Mouse (Mus musculus) gastrocnemius, adult 8-10 months (tissue): ENCODE measurements around the gene Six3. TPM values are rescaled to one million over a fixed set of nuclear protein-coding genes. Genes with fewer than 3 reads are reported as not detected.

Experiments used
- DNase-seq, 2 experiments: peaks; one replicate each; pipeline ENCODE4 v3.0.0; 2022; ENCODE audit warnings: low spot score in 2 of 2
- total RNA-seq, 4 experiments: library from RNA; stranded (reverse); gene quantifications; 2 replicates each; pipeline ENCODE4 v1.2.4; 2022

Six3 gene
- not detected for total RNA-seq

DNA sequence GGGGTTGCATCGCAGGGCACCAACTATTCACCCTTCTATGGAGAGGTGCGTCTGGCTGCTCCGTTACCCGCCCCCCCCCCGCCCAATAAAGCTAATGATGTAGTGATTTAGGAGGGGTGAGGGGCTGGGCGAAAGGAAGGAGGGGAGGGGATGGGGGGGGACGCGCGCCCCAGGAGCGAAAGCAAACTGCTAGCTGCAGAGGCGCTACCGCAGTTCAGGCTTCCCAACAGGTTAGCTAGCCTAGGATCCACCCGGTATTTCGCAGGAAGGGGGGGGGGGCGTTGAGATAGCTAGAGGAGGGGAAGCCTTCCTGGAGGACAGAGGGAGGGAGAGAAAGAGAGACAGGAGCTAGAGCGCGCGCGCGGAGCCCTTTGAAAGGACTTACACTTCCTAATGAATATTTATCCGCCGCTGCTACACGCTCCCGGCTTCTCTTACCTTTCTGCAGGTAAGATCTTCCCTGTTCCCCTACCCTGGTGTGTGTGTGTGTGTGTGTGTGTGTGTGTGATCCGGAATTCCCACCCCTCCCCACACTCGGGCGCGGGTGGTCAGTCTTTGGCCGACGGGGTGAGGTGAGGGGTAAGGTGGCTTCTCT lies at the start of gene Six3:
Six3 (plus strand) TSS at position 343 of the 595 bp plus-strand sequence.
- no peak for DNase-seq

DNA sequence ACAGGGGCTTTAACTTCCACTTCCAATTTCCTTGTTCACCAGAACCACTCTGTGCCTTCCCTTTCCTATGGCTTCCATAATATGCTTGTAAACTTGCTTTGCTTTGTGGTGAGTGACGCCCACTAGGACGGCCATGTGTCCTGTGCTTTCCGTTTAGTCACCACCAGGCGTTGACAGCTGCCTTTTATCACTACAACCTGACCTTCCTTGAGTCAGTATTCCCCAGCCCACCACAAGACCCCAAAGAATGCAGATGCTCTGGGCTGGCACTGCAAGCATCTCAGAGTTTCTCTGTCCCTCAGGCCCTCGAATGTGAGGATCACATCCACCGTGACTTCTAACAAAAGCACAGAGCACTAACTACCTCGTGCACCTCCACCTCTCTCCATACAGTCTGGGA lies 49.3 kb upstream of the Six3 start:
- no peak for DNase-seq

DNA sequence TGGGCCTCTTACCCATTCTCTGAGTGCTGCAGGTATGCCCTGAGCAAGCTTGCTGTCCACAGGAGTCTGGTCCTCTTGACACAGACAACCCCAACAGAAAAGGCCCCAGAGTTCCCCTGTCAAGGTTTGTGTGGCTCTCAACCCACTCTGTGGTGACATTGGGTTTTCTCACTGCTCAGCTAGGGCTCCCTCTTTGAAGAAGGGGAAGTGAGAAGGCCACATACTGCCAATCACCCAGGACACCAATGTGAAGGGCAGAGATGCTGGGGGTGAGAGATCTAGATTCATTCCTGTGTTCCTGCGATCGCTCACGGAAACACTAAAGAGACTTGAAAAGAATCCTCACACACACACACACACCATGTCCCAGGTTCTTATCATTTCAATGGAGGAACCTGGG lies 39.4 kb upstream of the Six3 start:
- no peak for DNase-seq

DNA sequence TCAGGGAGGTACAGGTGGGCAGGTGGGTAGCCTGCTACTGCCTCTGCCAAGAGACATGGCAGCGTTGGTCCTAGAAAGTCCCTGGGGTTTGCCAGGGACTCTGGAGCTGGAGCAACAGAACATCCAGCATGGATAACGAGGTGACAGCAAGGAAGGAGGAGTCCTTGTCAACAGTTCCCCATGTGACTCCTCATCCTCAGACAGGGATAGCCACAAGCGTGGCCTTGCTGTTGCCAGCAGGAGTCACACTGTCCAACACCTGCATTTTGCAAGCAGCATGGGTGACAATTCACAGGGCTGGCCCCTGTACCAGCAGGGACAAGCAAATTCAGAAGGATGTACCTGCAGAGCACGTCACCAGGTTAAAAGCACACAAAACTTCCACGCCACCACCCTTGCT lies 35.1 kb upstream of the Six3 start:
- DNase-seq: no peak

DNA sequence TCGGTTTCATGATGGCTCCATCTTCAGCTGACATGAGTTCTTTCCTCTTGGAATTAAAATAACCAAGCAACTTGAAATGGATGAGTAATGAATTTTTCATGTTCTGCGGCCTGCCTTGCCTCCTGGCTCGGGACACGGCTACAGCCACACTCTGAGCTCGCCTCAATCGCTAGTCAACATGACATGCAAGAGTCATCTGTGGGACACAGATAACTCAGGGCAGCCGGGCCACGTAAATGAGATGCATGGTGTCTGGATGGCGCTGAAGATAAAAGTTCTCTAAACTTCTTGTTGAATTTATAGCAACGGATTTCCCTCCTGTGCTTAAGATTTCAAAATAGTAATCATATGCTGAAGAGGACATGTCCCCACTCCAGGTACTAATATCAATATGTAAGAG lies 34.1 kb upstream of the Six3 start:
- no peak for DNase-seq

DNA sequence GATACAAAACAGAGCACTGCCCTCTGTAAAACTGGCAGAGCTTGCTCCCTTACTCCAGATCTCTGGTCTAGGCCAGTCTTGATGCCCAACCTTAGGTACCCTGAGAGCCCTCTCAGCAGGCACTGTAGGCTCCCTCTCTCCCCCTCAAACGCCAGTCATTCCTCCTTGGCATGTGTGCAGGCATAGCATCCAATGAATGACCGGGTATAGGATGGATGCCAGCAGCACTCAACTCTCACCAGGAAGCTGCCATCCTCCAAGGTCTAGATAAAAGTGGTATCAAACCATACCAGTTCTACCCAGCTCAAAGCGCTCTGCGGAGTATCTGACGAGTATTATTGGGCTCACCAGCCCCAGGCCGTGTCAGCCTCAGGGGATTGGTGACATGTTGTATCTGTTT lies 33.2 kb upstream of the Six3 start:
- no peak for DNase-seq

DNA sequence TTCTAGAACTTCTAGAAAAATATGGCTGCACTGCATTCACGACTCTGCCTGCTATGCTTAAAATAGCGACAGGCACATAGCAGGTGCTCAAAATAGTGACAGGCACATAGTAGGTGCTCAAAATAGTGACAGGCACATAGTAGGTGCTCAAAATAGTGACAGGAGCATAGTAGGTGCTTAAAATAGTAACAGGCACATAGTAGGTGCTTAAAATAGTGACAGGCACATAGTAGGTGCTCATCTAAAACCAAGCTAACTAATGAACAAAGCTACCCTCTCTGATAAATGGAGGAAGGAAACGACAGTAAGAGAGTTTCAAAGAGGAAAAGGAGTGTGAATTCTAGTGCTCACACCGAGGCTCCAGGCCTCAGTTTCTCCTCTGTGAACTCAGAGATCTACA lies 29.2 kb upstream of the Six3 start:
- no peak for DNase-seq

DNA sequence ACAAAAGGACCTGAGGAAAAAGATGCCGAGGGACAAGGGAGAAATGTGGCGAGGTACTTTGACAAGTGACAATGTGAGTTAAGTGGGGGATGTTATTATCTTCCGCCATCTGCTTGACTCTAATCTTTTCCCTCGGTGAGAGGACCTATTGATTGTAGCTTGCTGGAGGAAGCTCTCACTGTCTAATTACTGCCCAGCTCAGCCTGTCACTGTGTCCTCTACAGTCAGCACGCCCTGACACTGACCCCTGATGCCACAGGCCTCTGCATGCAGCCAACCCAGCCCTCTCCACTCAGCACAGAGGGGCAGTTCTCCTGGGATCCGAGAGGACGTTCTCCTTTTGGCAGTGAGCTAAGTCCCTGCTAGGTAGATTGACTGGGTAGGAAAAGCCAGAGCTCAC lies 28.8 kb upstream of the Six3 start:
- no peak for DNase-seq

DNA sequence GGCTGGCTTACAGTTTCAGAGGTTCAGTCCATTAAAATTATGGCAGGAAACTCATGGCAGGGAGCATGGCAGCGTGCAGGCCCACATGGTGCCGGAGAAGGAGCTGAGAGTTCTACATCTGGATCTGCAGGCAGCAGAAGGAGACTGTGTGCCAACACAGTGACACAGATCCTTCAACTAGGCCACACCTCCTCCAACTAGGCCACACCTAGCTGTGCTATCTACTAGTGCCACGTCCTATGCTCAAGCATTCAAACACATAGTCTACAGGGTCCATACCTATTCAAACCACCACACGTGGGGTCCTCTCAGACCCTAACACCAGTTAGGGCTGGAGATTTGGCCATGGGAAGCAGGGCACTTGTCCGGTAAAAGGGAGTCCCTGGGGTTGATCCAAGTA lies 27.6 kb upstream of the Six3 start:
- DNase-seq: no peak

DNA sequence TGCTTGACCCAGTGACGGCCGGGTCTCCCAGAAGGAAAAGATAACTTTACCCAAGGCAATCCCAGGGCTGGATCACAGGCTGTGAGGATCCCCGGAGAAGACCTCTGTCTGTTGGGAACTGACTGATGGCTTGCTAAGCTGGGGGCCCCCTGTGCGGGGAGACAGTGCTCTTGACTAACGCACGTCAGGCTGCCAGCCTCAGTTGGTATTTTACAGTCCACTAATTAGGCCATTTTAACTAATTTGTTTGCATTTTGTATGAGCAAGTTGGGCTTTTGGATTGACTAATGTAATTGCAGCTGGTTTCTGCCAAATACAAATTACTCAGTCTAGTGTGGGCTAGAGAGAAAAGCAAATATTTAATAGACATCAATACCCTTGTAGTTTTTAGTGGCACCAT lies 21.4 kb upstream of the Six3 start:
- no peak for DNase-seq

DNA sequence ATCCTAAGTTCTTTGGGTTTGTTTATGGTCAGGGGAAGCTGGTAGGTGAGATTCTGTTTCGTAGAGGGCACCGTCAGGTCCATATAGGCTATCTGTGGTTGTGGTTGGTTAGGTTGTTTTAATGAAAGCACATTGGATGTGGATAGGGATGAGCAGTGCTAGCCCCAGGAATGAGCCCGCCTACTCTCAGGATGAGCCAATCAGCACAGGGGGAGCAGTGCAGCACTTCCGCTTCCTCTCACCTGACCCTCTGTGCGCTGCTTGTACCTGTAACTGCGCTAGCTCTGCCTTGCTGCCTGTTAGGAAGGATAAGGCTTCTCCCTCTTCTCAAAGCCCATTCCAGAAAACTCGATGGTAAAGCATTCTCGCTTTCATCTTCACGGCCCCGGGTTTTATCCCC lies 17.6 kb upstream of the Six3 start:
- no peak for DNase-seq

DNA sequence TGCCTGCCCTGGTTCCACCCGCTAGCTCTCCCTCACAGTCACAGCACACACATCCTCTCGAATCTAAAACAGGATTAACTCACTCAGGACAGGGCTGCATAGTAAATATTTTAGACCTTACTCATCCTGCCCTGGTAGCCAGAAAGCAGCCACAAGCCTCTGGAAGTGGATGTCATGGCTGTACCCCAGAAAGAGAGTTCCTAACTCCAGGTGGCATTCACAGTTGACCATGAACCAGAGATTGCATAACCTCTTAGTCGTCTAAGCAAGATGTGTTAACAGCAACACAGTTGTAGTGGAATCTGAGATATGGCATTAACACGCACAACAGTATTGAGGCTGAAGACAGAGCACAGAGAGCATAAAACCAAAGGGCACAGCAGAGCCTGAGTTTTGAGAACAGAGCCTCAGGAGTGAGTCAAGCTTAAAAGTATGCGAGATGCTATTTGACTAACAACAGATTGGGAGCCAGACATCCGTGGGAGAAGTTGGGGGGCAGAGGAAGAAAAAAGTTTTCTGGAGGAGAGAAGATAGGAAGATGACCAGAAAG lies 17.0 kb upstream of the Six3 start:
- DNase-seq: no peak

DNA sequence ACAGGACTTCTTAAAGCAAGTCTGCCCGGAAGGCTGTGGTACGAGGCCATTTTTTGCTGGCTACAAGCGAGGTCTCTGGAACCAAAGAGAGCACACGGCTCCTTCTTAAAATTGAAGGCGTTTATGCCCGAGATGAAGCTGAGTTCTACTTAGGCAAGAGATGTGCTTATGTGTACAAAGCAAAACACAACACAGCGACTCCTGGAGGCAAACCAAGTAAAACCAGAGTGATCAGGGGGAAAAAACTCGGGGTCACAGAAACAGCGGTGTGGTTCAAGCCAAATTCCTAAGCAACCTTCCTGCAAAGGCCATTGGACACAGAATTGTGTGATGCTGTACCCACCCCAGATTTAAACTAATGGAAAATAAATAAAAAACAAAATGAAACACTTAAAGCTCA lies 13.9 kb upstream of the Six3 start:
- DNase-seq: no peak

DNA sequence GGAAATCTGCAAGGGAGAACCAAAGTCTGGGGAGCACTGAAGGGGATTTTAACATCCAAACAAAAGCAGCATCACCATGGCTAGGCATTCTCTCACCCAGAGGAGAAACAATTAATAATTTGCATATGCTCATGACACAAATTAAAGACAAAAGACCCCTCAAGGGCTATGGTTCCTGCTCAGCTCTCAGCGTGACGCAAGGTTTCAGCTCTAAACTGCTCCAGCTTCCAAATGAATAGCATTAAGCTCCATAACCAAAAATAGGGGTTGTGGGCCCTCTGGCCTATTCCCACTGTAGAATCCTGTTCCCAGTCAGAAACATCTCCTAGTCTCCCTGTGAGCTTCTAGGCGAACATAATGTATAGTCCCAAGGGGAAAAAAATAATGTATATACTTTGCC lies 6.9 kb upstream of the Six3 start:
- DNase-seq: no peak

DNA sequence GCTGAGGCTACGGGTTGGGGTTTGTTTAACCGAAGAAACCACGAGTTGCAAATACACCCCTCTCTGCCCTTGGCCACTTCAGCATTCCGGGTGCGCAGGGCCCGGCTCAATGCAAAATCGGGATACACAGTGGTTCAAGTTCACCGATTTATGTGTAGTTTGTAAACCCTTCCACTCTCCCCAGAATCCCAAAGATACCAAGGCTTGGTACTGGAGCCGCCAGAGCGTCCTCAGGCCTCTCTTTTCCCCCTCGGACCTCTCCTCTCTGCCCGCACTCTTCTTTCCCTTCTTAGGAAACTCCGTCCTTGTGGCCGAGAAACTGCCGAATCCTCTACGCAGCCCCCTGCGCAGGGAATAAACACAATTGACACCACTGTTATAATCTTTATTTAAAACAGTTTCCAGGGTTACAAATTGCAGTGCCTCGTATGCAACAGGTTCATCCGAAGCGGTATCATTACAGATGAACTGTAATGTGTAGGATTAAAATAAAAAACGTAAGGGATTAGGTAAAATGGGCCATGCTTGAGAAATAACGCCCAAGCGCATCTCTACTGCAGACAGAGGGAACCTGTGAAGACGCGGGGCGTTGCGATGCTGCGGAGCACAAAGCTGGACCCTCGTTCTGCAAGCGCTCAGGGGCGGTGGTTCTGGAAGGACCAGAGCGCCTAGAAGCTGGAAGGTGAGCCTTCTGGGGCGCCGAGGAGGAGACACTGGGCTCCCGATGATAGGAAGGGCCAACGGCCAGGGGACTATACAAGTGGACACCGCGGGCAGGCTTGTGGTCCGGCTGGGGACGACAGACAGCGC lies 5.6 kb upstream of the Six3 start:
- DNase-seq: no peak

DNA sequence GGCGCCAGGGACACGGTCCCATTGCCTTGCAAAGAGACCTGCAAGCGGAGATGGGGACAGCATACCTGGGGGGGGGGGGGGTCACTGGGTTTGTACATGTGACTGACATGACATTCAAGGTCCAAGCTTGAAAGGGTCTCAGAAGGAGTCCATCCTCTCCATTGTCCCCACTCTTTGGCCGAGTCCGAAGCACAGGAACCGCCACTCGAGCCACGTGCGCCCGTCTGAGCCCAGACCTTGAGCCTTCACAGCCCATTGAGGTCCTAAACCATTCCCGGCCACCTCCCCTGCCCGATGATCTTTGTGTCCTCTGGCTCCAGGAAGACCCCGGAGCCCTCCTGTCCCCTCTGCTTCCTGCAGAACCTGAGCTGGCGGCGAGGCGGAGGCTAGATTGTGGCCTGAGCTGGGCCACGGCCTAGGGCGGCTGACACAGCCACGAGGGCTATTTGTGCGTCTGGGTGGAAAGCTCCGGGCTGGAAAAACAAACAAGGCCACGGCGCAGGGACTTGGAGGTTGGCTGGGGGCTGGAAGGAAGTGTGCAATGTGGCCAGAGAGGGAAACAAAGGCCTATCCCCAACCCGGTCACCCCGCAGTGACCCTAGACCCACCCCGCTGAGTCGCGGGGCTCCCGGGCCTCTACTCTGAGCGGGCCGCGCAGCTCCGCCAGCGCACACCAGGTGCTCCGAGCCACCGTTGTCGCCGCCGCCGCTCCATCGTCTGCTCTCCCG lies 4.9 kb upstream of the Six3 start:
- DNase-seq: no peak

DNA sequence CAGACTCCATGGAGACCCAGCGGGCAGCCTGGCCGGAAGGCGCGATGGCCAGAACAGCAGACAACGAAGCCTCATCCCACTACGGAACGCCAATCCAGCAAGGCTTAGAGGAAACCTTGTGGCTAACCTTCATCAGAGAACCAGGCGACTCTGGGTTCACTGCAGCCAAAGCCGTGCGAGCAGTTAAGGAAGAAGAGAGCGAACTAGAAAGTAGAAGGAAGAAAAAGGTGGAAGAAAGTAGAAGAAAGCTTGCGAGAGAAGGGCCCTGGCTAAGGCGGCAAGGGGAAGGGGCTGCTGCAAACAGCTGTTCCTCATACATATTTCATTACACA lies 4.3 kb upstream of the Six3 start:
- DNase-seq: no peak

DNA sequence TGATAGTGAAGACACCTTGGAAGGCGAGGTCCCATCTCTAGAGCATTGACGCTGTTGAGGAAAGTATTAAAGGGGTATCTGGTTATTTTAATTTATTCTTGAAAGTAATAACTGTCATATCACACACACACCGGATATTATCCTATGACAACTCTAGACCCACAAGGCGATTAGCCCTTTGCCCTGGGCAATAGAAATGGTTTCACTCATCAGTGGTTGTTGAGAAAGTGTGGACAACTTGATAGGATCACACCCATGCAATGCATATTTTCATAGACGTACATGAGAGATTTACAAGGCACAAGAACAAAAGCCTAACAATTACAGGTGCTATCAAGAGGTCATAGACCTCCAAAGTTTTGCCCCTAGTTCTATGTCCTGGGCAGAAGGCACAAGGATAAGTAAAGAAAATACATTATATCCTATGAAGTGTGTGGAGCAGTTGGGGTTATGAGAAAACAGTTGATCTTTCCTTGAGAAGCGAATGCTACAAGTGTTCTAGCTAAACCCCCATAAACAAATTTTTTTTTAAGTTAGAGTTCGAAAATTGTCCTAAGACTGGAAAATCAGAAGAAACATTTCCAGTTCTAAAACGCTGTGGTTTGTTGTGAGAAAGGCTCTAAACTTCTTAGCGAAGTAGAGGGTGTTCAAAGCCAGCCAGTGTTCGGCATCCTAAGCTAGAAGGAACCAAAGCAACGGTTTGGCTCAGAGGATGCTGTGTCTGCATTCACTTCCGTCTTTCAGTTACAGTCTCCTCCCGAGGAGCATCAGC lies 3.6 kb upstream of the Six3 start:
- DNase-seq: no peak

DNA sequence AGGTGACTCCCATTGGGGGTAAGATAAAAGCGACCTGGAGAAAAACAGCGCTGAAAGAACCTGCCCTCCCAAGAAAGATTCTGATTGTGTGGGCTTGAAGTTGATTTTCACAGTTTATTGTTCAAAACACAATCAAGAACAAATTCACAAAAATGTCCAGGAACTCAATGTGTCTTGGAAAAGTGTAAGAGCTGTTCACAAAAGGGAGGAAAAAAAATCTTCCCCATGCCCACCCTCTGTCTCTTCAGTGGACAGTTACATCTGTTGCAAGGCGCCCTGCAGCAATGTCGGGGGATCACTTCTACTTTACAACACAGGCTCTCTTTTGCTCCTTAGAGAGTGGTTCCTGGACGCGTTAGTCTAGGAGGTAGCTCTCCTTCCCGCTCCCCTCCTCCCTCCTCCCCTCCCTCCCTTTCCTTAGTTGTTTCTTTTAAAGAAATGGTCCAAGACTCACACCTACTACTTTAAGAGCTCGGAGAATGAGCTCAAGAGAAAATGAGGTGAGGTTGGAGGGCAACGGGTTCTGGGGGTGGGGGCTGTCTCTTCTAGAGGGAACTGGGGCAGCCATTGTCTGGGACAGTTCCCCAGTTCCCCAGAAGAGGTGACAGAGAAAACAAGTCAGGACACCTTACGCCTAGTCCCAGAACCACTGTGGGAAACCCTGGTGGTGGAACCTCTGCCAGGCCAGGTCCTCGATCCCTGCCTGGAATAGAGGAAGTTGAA lies 2.9 kb upstream of the Six3 start:
- DNase-seq: no peak

DNA sequence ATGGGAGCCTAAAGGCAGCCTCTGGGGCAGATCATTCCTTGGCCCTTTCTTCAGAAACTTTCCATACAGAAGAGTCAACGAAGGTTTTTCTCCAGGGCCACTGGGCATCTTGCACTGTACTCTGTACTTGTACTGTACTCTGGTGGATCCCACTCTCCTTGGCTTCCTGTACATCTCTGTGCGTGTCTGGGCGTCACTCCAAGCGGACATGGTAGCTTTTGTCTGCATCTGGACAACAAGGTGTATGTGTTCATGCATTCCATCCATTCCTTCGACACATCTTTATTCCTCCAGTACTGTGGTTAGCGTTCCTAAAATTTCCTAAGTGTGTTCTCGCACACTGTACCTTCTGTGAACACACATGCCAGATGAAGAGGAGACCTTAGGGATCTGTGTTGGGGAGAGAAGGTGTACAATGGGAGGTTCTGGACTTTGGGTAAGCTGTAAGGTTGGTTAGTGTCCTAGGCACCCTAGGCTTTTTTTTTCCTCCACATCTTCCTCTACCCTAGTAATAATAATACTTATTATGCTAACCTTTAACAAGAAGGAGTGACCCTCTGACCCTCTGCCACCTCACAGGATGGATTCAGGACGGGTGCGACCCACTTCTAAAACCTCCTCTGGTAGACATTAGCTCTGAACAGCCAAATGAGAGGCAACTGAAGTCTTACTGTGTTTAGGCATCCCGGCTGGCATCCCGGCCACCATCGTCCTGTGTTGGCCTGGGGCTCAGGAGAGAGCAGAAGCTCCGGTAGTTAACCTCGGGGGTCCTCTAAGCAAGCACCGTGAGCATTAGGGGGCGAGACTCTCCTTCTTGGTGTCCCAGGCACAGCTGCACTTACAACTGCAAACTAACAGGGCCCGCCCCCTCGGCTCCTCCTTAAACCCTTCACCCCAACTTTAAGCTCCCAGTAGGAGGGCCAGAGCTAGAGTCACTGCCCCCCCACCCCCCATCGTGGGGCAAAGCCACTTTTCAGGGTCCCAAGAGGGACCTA lies 1.6 kb upstream of the Six3 start:
- no peak for DNase-seq
